Mouse (Mus musculus): ENCODE measurements around the gene Epb41.

DNA sequence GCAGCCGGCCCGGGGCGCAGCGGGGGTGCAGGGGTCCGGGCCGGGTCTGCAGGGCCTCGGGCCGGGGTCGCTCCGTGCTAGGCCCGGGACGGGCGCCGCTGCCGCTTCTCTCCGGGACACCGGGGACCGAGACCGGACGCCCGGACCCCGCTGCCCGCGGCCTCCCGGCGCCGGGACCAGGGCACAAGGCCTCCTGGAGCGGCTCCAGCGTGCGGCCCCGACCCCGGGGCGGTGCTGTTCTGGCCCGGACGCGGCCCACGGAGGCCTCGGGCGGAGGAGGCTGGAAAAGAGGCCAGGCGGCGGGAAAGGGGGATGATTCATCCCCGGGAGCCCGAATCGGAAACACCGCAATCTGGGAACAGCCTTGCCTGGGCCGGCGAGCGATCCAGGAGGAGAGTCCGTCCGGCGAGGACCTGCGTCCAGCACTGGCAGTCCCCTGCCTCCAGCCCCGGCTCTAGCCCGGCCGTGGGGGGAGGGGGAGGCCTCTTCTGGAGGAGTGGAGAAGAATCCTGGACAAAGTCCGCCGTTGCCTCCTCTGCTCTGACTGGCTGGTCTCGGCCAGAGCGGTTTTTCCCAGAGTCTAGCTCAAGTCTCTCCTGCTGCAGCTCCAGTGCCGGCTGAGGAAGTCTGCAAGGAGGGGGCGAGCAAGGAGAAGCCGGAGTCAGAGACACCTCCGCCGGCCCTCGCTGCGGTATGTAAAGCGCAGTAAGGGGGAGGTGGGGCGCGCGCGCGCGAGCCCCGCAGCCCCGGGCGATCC is 154.3 kb downstream of the Epb41 start:
- peak; percentile 43 for TF ChIP-seq POLR2A (IDR thresholded peaks at IDR 0.05; ENCODE audit: low read depth, low read length)
- TF ChIP-seq CTCF (IDR thresholded peaks at IDR 0.05; ENCODE audit: borderline replicate concordance, insufficient read depth, low read length): no peak

All from embryonic fibroblast, embryonic 13.5 days (primary cell).